Mouse (Mus musculus): ENCODE measurements around the gene Olfr356.

The Olfr356 gene

DNA sequence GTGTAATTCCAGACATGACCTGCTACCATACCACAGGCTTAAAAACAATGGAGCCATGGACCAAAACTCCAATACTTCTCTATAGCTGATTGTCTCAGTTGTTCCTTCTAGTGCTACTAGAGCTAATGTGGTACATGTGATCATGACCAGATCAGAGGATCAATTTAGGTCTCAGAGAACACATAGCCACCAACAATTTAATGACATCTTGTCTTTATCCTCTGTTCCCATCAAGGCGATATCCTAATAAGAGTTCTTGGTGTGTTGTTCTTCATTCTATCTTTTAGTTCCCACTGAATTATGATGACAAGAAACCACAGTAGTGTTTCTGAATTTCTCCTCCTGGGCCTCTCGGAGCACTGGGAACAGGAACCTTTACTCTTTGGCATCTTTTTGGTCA, at the start of gene Olfr356:
Olfr356 (plus strand) TSS at position 301 of the 400 bp plus-strand sequence.
- DNase-seq (ENCODE audit: low spot score): no peak

DNA sequence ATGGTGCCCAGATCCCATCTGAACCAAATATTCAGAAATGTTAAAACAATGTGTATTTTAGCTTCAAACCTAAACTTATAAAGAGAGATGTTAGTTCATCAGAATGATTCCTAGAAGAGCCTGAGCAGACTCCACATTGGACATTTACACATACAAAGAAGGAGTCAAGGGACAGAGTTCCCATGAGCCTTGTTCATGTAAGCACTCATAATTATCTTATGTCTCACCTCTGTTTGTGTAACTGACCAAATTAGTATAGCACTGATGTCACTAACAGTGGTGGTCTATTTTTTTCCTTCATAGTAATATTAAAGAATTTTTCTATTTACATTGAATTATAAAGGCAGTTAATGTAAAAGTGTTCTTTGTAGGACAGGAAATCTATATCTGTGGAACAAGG, 44.1 kb upstream of the Olfr356 start, which contains the start of gene Olfr353:
Olfr353 (minus strand) TSS at position 101 of the 400 bp plus-strand sequence.
- no peak for DNase-seq (ENCODE audit: low spot score)

DNA sequence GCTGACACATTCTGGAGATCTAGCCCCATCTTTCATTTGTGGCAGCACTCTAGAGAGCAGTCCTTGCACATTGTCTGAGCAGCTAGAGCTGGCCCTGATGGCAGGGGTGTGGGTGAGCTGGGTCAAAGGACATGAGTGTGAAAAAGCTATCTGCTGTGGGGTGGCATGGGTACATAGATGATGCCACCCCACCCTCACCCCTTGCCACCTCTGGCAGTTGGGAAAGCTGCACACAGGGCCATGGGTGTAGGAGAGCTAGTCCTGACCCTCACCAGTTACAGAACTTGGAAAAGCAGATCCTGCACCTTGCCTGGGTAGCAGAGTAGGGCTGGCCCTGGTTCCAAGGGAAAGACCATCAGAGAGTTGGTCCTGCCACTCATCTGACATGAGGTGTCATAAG, 39.8 kb upstream of the Olfr356 start:
- DNase-seq (ENCODE audit: low spot score): no peak

DNA sequence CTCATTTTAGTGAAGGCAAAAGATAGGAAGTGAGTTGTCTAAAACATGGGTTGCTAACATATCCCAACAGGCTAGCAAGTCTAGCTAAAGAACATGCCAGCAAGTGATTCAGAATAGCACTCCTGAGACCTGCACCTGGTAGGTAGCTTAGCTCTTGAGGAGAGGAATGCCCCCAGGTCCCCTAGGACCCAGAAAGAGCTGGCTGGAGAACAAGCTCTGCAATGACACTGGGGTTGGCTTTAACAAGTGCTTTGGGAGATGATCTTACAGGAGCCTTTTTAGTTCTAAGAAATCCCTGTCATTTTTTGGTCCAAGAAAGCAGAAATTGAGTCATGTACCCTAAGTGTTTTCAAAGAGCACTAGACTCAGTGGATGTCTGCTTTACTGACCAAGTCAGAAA, 31.5 kb upstream of the Olfr356 start, which contains the start of gene Olfr354:
Olfr354 (plus strand) TSS at position 301 of the 400 bp plus-strand sequence.
- no peak for DNase-seq (ENCODE audit: low spot score)

DNA sequence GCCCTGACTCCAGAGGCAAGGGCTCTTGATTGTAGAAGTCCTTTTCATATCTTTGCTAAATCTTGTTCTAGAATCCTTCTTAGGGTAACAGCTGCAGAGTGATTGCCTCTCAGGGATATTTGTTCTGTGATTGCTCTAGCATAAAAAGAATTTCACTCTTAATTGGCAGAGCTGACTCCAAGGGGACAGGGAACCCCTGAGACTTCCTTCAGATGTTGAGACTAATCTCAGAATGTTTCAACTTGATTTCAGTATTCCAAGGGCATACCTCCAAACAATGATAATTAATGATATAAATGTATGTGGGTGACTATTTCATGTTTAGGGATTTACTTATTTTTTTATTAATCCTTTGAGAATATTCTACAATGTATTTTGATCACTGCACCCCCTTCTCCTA, 8.1 kb upstream of the Olfr356 start, which contains the start of gene Olfr355:
Olfr355 (minus strand) TSS at position 101 of the 400 bp plus-strand sequence.
- no peak for DNase-seq (ENCODE audit: low spot score)

Measured in layer of hippocampus, adult 11-12 months (tissue).